Mouse (Mus musculus): Measurements from ENCODE around the gene Hist1h1a.

- TF ChIP-seq USF1 (IDR thresholded peaks at IDR 0.05; ENCODE audit: low read depth, low read length) (no peak), MYC (IDR thresholded peaks at IDR 0.05; ENCODE audit: low read depth, low read length) (no peak), CTCF (IDR thresholded peaks at IDR 0.05 in 2 of 3, conservative IDR thresholded peaks at IDR 0.05 in 1 of 3; ENCODE audit: control insufficient read depth in 1 of 3, insufficient read depth in 1 of 3, low read depth in 2 of 3, low read length in 3 of 3, poor library complexity in 1 of 3, severe bottlenecking in 1 of 3) (no peak)
These were observed 20.3 kb upstream of the Hist1h1a start for GRCm38 (mm10) chr13:23743215-23743614.

All from MEL (cell line).